Mouse (Mus musculus): ENCODE measurements around the gene Parn. TPM values are rescaled to one million over a fixed set of nuclear protein-coding genes. Genes with fewer than 3 reads are reported as not detected.
"Not testable (repeated sequence)": the region's sequence is repeated elsewhere in the genome, so short reads cannot be mapped to it uniquely, and the experiment has no call there.

Parn gene
- polyA plus RNA-seq, 1 experiment from 2014 or later, result 13.8 TPM

DNA sequence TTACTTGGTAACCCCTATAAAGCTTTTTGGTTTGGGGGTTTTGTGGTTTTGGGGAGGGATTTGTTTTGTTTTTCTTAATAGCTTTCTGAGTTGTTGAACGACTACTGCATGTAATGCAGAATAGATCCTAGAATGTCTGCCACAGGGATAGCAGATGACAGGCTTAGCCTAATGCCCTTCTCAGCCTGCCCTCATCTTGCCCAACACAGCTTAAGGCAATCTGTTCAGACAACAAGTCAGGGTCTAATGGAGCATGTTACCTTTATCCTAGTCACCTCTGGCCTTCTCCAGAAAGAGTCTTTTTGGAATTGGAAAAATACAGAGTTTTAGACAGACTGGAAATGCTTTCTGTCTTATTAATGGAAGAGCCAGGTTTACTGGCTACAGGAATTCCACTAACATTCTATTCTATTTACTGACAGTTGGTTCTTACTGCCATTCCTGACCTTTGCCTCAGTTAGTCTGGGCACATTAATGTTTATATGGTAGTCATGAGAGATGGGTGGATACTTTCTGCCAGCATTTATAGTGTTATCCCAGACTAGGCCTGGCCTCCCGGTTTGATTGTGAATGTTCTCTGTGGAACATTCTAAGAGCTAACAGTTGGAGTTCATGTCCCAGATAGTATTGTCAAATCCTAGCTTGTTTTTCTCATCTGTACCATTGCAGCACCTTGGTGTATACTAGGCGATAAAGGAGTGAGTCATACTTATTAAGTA lies 10.8 kb upstream of the Parn start:
- no peaks in the 10 kb centered on the region for H3K27me3 ChIP-seq (ENCODE audit: insufficient read depth, low read length)
- peaks cover under 1% of the 10 kb centered on the region; the same call in 1 of the 2 replicates for H3K4me1 ChIP-seq (ENCODE audit: insufficient read depth)
- peaks cover 15% of the 10 kb centered on the region for H3K36me3 ChIP-seq (replicated peaks; ENCODE audit: insufficient read depth, low read length)
- ATAC-seq (peak; percentile 94), DNase-seq (no peak)
- H3K9me3 ChIP-seq (ENCODE audit: low read length), result no peaks in the 10 kb centered on the region
- no peak overlapping the region for H3K4me3 ChIP-seq (ENCODE audit: low read depth, low read length)
- TF ChIP-seq EP300 (IDR thresholded peaks at IDR 0.05; ENCODE audit: low read depth) (peak; percentile 38; the same call in 1 of the 2 replicates), CTCF (IDR thresholded peaks at IDR 0.05; ENCODE audit: low read depth) (no peak)
- WGBS (ENCODE audit: insufficient replicate concordance), result 76% methylated on average over 3 of the region's 3 CpGs
- peak overlapping the region; percentile 80 for H3K27ac ChIP-seq (ENCODE audit: low read depth)
- H3K4me2 ChIP-seq (ENCODE audit: low read depth, low read length), result no peak overlapping the region
- no peak overlapping the region for H3K9ac ChIP-seq (replicated peaks)

DNA sequence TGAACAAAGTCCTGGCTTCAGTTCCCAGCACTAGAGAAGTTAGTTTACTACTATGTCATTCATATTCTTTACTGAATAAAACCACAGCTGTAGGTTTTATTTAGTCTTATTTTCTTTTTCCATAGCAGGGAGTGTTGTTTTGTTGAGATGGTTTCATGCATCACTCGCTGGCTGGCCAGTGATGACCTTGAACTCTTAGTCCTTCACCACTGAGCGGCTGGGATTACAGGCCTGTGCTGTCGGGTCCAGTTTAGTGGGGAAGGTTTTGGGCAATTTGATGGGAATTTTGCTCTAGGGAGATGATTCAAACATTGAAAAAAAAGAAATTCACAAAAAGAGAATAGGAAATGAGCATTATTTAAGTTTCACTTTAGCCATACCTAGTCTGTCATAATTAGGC lies 6.5 kb upstream of the Parn start:
- TF ChIP-seq CTCF (IDR thresholded peaks at IDR 0.05; ENCODE audit: low read depth), result no peak
- no peak for TF ChIP-seq EP300 (IDR thresholded peaks at IDR 0.05; ENCODE audit: low read depth)

DNA sequence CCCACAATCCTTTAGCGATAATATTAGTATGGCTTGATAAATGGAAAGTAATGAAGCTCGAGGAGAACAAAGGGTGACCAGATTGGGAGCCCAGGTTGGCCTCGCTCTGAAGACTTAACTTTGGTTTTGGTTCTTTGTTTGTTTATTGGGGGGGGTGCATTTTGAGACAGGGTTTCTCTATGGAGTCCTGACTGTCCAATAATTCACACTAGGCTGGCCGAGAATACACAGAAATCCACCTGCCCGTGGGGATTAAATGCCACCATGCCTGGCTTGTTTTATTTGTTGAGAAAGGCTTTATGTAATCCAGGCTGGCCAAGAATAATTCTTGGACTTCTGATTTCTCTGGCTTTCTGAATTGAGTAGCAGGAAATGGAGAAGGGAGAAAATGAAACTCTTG lies 5.1 kb upstream of the Parn start:
- H3K4me1 ChIP-seq (ENCODE audit: insufficient read depth), result peaks cover 21% of the 10 kb centered on the region
- peak overlapping the region; percentile 73 for H3K4me2 ChIP-seq (ENCODE audit: low read depth, low read length)
- H3K9ac ChIP-seq (replicated peaks), result peak overlapping the region; percentile 49; the same call in 1 of the 2 replicates
- H3K27ac ChIP-seq (ENCODE audit: low read depth), result peak overlapping the region; percentile 78
- no peak for ATAC-seq
- no peak for DNase-seq
- H3K36me3 ChIP-seq (replicated peaks; ENCODE audit: insufficient read depth, low read length), result peaks cover 15% of the 10 kb centered on the region
- H3K9me3 ChIP-seq (ENCODE audit: low read length), result no peaks in the 10 kb centered on the region
- H3K27me3 ChIP-seq (ENCODE audit: insufficient read depth, low read length), result no peaks in the 10 kb centered on the region
- TF ChIP-seq CTCF (IDR thresholded peaks at IDR 0.05; ENCODE audit: low read depth) (no peak), EP300 (IDR thresholded peaks at IDR 0.05; ENCODE audit: low read depth) (no peak)
- 76% methylated on average over 5 of the region's 5 CpGs for WGBS (ENCODE audit: insufficient replicate concordance)
- peak overlapping the region; percentile 65; the same call in 1 of the 2 replicates for H3K4me3 ChIP-seq (ENCODE audit: low read depth, low read length)

More for the DNA sequence above, 6.5 kb upstream of the Parn start:
- H3K4me1 ChIP-seq (ENCODE audit: insufficient read depth), result peaks cover 10% of the 10 kb centered on the region
- H3K4me3 ChIP-seq (ENCODE audit: low read depth, low read length), result no peak overlapping the region
- H3K9ac ChIP-seq (replicated peaks), result no peak overlapping the region
- DNase-seq (no peak), ATAC-seq (no peak)
- H3K4me2 ChIP-seq (ENCODE audit: low read depth, low read length), result no peak overlapping the region
- H3K27me3 ChIP-seq (ENCODE audit: insufficient read depth, low read length), result no peaks in the 10 kb centered on the region
- H3K9me3 ChIP-seq (ENCODE audit: low read length), result no peaks in the 10 kb centered on the region
- H3K36me3 ChIP-seq (replicated peaks; ENCODE audit: insufficient read depth, low read length), result peaks cover 15% of the 10 kb centered on the region
- H3K27ac ChIP-seq (ENCODE audit: low read depth), result no peak overlapping the region
- 62% methylated on average over 3 of the region's 3 CpGs for WGBS (ENCODE audit: insufficient replicate concordance)

DNA sequence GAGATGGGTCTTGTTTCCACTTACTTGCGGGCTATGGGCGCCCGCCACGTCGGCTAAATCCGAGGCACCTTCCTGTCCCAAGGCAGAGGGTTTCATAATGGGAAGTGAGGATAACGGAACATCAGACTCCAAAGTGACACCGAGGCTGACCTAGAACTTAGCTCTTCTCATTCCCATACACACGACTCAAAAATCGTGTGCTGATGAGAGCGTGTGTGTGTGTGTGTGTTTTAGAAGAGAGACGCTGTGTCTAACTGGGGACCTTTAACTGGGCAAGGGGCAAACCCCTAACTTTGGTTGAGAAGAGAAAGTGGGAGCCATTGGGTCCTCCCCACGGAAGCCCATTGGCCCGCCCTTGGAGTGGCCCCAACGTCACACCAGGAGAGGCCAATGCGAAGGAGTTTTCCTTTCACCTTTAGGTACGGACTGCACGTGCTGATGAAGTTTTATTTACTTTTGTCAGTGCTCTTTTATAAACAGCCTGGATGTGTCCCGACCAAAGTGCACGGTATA lies 4.5 kb upstream of the Parn start:
- DNase-seq, result peak; percentile 84
- peak; percentile 85 for ATAC-seq
- WGBS (ENCODE audit: insufficient replicate concordance), result 1% methylated on average over 20 of the region's 20 CpGs
- peak overlapping the region; percentile 73 for H3K4me2 ChIP-seq (ENCODE audit: low read depth, low read length)
- H3K9me3 ChIP-seq (ENCODE audit: low read length), result no peaks in the 10 kb centered on the region
- H3K36me3 ChIP-seq (replicated peaks; ENCODE audit: insufficient read depth, low read length), result peaks cover 10% of the 10 kb centered on the region
- peak overlapping the region; percentile 65 for H3K4me3 ChIP-seq (ENCODE audit: low read depth, low read length)
- H3K4me1 ChIP-seq (ENCODE audit: insufficient read depth), result peaks cover 21% of the 10 kb centered on the region
- H3K27ac ChIP-seq (ENCODE audit: low read depth), result peak overlapping the region; percentile 93
- no peaks in the 10 kb centered on the region for H3K27me3 ChIP-seq (ENCODE audit: insufficient read depth, low read length)
- H3K9ac ChIP-seq (replicated peaks), result peak overlapping the region; percentile 79
- TF ChIP-seq EP300 (IDR thresholded peaks at IDR 0.05; ENCODE audit: low read depth), result peak; percentile 60; the same call in 1 of the 2 replicates
- no peak for TF ChIP-seq CTCF (IDR thresholded peaks at IDR 0.05; ENCODE audit: low read depth)

DNA sequence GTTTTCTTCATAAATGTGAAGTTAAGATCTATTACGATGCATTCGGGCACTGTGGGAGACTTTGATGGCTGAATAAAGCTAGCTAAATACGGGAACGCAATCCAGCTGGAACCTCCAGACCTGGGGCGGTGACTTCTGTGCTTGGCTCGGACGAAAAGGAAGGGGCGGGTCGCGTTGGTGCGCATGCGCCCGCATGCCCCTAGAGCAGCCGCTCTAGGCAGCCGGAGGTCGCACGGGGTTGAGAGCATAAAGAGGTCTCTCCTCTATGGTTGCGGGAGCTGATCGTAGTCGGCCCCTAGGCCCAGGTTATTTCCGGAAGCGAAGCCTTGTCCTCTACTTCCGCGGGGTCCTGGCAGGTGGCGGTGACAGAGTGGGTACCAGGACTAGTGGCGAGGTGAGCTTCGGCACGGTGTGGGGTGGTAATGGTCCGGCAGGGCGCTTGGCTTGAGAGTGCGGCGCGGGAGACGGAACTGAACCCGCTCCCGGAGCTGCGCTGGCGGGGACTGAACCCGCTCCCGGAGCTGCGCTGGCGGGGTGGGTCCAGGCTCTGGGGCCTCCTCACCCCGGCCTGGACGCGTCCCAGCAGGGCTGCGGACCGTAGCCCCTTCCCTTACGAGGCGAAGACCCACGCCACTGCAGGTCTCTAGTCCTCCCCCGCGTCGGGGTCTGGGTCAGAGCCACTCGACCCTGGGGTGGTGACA lies 3.9 kb upstream of the Parn start, which contains the start of the genes Bfar and 3110001I22Rik:
TSS of gene Bfar (plus strand) at position 174 of the 701 bp plus-strand sequence.
TSS of gene 3110001I22Rik (plus strand) at position 245 of the 701 bp plus-strand sequence.
- Histone ChIP-seq H3K9me3 (ENCODE audit: low read length) (no peaks in the 10 kb centered on the region), H3K4me3 (ENCODE audit: low read depth, low read length) (peak within 1 kb of the TSS; percentile 65), H3K9ac (replicated peaks) (peak within 1 kb of the TSS; percentile 79), H3K27me3 (ENCODE audit: insufficient read depth, low read length) (no peaks in the 10 kb centered on the region), H3K4me2 (ENCODE audit: low read depth, low read length) (peak within 1 kb of the TSS; percentile 73), H3K4me1 (ENCODE audit: insufficient read depth) (peaks cover 27% of the 10 kb centered on the region), H3K36me3 (replicated peaks; ENCODE audit: insufficient read depth, low read length) (peaks cover 4% of the 10 kb centered on the region; the same call in 1 of the 2 replicates), H3K27ac (ENCODE audit: low read depth) (peak within 1 kb of the TSS; percentile 93)
- under 1% methylated on average over 39 of the region's 54 CpGs for WGBS (ENCODE audit: insufficient replicate concordance)
- DNase-seq (peak; percentile 92), ATAC-seq (peak; percentile 75)
- TF ChIP-seq CTCF (IDR thresholded peaks at IDR 0.05; ENCODE audit: low read depth), result no peak
- TF ChIP-seq EP300 (IDR thresholded peaks at IDR 0.05; ENCODE audit: low read depth), result peak; percentile 40; the same call in 1 of the 2 replicates

DNA sequence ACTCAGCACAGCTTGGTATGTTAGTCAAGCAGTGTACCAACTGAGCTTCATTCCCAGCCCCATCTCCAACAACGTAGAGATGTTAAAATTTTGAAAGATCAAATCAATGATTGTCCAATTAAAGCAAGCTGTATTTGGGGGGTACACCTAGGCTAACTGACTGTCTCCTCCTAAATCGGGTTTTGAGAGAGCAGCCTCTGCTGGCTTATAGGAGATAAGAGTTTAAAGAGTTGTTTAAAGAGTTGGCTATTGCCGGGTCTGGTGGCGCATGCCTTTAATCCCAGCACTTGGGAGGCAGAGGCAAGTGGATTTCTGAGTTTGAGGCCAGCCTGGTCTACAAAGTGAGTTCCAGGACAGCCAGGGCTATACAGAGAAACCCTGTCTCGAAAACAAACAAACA lies 2.9 kb upstream of the Parn start:
- H3K9ac ChIP-seq (replicated peaks); H3K36me3 ChIP-seq (replicated peaks; ENCODE audit: insufficient read depth, low read length); DNase-seq; H3K9me3 ChIP-seq (ENCODE audit: low read length); H3K27me3 ChIP-seq (ENCODE audit: insufficient read depth, low read length); ATAC-seq: not testable (repeated sequence)
- peak overlapping the region; percentile 65 for H3K4me3 ChIP-seq (ENCODE audit: low read depth, low read length)
- H3K27ac ChIP-seq (ENCODE audit: low read depth), result peak overlapping the region; percentile 93
- 56% methylated on average over 5 of the region's 5 CpGs for WGBS (ENCODE audit: insufficient replicate concordance)
- peak overlapping the region; percentile 73 for H3K4me2 ChIP-seq (ENCODE audit: low read depth, low read length)
- H3K4me1 ChIP-seq (ENCODE audit: insufficient read depth), result peaks cover 28% of the 10 kb centered on the region
